8 mouse cellular contexts compared by ENCODE assay signal in the genomic region with DNA sequence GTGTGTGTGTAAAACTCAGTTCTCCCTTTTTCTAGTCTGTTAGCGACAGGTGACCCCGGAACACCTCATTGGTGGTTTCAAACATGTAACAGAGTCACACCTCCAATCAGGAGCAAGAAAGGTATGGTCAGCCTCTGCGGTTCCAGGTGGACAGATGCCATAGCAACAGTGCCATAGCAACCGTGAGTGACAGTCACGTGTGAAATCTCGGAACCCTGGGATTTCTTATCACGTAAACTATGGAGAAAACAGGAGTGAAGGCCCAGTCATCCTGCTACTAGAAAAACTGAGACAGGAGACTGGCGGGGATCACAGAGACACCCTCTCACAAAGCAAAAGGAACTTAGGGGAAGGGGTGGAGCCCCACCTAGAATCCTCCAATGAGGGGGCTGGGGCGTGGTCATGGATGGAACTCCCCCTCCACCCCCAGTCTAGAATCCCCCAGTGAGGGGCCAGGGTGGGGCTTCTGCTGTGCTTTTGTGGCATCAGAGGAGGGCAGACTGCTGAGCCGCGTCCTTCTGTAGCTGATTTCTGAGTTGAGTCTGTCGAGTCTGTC. TPM values are rescaled to one million over a fixed set of nuclear protein-coding genes. Genes with fewer than 3 reads are reported as not detected.
DNase-seq lines count a peak whose midpoint lies in the region; ATAC-seq and TF ChIP-seq lines count a peak whose summit lies in the region.

No protein-coding gene starts in this region.

- in situ Hi-C loops in CH12.LX (cut with MboI; ENCODE audit: low pct_ligation_motif_present, low pct_unique_long_range_greater_than_20kb, low sequenced_read_pairs) = loop anchor here (5.0 kb wide), 1 partner anchor 136 kb away; no protein-coding TSS in a partner anchor

- peak; percentile 74 for ATAC-seq in hindbrain, embryonic 13.5 days (ENCODE audit: low FRiP score)
- peak; percentile 88 for ATAC-seq in midbrain, postnatal 0 days (ENCODE audit: low FRiP score)

- no peaks in the 10 kb centered on the region for H3K79me2 ChIP-seq in CH12.LX (replicated peaks; ENCODE audit: control insufficient read depth, extremely low read depth, insufficient read depth, poor library complexity, severe bottlenecking)

- H3K9me3 ChIP-seq in CH12.LX (replicated peaks; ENCODE audit: low read length) = peaks cover 9% of the 10 kb centered on the region
- H3K9me3 ChIP-seq in hindbrain, embryonic 13.5 days = no peaks in the 10 kb centered on the region
- H3K9me3 ChIP-seq in midbrain, postnatal 0 days (ENCODE audit: low read length) = no peaks in the 10 kb centered on the region

- H3K27ac ChIP-seq in CH12.LX (ENCODE audit: insufficient read depth, low read depth) = no peak overlapping the region
- H3K27ac ChIP-seq in hindbrain, embryonic 13.5 days = peak overlapping the region; percentile 23; the same call in 1 of the 2 replicates
- H3K27ac ChIP-seq in midbrain, postnatal 0 days (ENCODE audit: low read depth, low read length) = peak overlapping the region; percentile 62

- TF ChIP-seq RAD21 in CH12.LX (IDR thresholded peaks at IDR 0.05; ENCODE audit: low read depth, low read length) = no peak

- H3K27me3 ChIP-seq in CH12.LX (replicated peaks) = peaks cover 27% of the 10 kb centered on the region
- H3K27me3 ChIP-seq in hindbrain, embryonic 13.5 days = peaks cover 28% of the 10 kb centered on the region
- no peaks in the 10 kb centered on the region for H3K27me3 ChIP-seq in midbrain, postnatal 0 days (ENCODE audit: insufficient read depth, low read length)

- TF ChIP-seq CTCF in CH12.LX (conservative IDR thresholded peaks at IDR 0.05 in 1 of 2, IDR thresholded peaks at IDR 0.05 in 1 of 2; ENCODE audit: low read depth in 2 of 2, low read length in 2 of 2) = no peak
- TF ChIP-seq CTCF in midbrain, postnatal 0 days (IDR thresholded peaks at IDR 0.05) = no peak

- H3K36me3 ChIP-seq in CH12.LX (replicated peaks in 1 of 2; ENCODE audit: control insufficient read depth in 1 of 2, insufficient read depth in 1 of 2, low read length in 1 of 2) = no peaks in the 10 kb centered on the region
- no peaks in the 10 kb centered on the region for H3K36me3 ChIP-seq in hindbrain, embryonic 13.5 days
- H3K36me3 ChIP-seq in midbrain, postnatal 0 days (ENCODE audit: insufficient read depth, low read length) = no peaks in the 10 kb centered on the region

- DNase-seq in 416B (ENCODE audit: low read depth) (peak; percentile 51), CH12.LX (ENCODE audit: extremely low read depth) (peak; percentile 92)
- DNase-seq in cerebellum, postnatal 25 days = peak; percentile 71 to 80
- peak; percentile 61 for DNase-seq in left cerebral cortex, postnatal 4 days
- peak; percentile 91 for DNase-seq in midbrain, postnatal 0 days (ENCODE audit: low spot score)
- DNase-seq in thymus, postnatal 0 days (ENCODE audit: low spot score) = peak; percentile 92
- no peak for DNase-seq in urinary bladder, postnatal 36 days (ENCODE audit: low spot score in 2 of 2)

- TF ChIP-seq POLR2A in CH12.LX (IDR thresholded peaks at IDR 0.05; ENCODE audit: low read depth, low read length) = peak; percentile 57

- dilution Hi-C loops in CH12.LX (cut with MboI; ENCODE audit: extremely low pct_ligation_motif_present, extremely low pct_unique_long_range_greater_than_20kb, low sequenced_read_pairs) = no loop called here

- H3K4me1 ChIP-seq in CH12.LX (ENCODE audit: control insufficient read depth in 1 of 2, insufficient read depth in 2 of 2) = peaks cover 6 to 15% of the 10 kb centered on the region in 2 experiments
- H3K4me1 ChIP-seq in hindbrain, embryonic 13.5 days (replicated peaks) = peaks cover 10% of the 10 kb centered on the region
- no peaks in the 10 kb centered on the region; the same call in 1 of the 2 replicates for H3K4me1 ChIP-seq in midbrain, postnatal 0 days (ENCODE audit: insufficient read depth, low read length)

- H3K4me3 ChIP-seq in CH12.LX (replicated peaks in 1 of 3; ENCODE audit: low read depth in 2 of 3, low read length in 2 of 3, poor library complexity in 1 of 3) = peak overlapping the region; percentile 8 to 50 (median 47)
- peak overlapping the region; percentile 20 for H3K4me3 ChIP-seq in hindbrain, embryonic 13.5 days
- H3K4me3 ChIP-seq in midbrain, postnatal 0 days (ENCODE audit: low read depth, low read length) = peak overlapping the region; percentile 10

- H3K4me2 ChIP-seq in CH12.LX (ENCODE audit: insufficient read depth, low read depth, poor library complexity, severe bottlenecking) = peak overlapping the region; percentile 27; the same call in 1 of the 2 replicates
- peak overlapping the region; percentile 38 for H3K4me2 ChIP-seq in hindbrain, embryonic 13.5 days
- peak overlapping the region; percentile 33; the same call in 1 of the 2 replicates for H3K4me2 ChIP-seq in midbrain, postnatal 0 days (ENCODE audit: low read depth, low read length, poor library complexity, severe bottlenecking)

- intact Hi-C loops in left cerebral cortex, postnatal 4 days (cut with DNase I) = no loop called here

- no peak for TF ChIP-seq EP300 in CH12.LX (IDR thresholded peaks at IDR 0.05; ENCODE audit: low read length)

- H3K9ac ChIP-seq in CH12.LX (ENCODE audit: insufficient read depth, low read depth) = no peak overlapping the region
- peak overlapping the region; percentile 46 for H3K9ac ChIP-seq in hindbrain, embryonic 13.5 days
- H3K9ac ChIP-seq in midbrain, postnatal 0 days (replicated peaks; ENCODE audit: low read length, poor library complexity, severe bottlenecking) = no peak overlapping the region

- 2% methylated on average over 12 of the region's 12 CpGs for WGBS in hindbrain, embryonic 13.5 days
- WGBS in midbrain, postnatal 0 days = 5% methylated on average over 12 of the region's 12 CpGs

TF ChIP-seq in CH12.LX, 34 proteins besides CTCF, POLR2A, EP300 and RAD21 (continues in another document):
- no peak for TF ChIP-seq TBP (conservative IDR thresholded peaks at IDR 0.05; ENCODE audit: low read depth, low read length)
- TF ChIP-seq USF1 (IDR thresholded peaks at IDR 0.05; ENCODE audit: low read depth, low read length) = peak; percentile 44
- TF ChIP-seq PAX5 (IDR thresholded peaks at IDR 0.05; ENCODE audit: low read length) = no peak
- no peak for TF ChIP-seq E2F4 (IDR thresholded peaks at IDR 0.05; ENCODE audit: insufficient replicate concordance, low read depth, low read length)
- no peak for TF ChIP-seq GABPA (IDR thresholded peaks at IDR 0.05; ENCODE audit: insufficient replicate concordance, low read depth, low read length)
- no peak for TF ChIP-seq ZC3H11A (IDR thresholded peaks at IDR 0.05; ENCODE audit: low read depth, low read length)
- TF ChIP-seq SMC3 (IDR thresholded peaks at IDR 0.05; ENCODE audit: low read depth, low read length) = no peak
- no peak for TF ChIP-seq MYC (IDR thresholded peaks at IDR 0.05; ENCODE audit: low read depth, low read length)

RNA-seq across cellular contexts. Expression of gene Plk5, which starts 15.2 kb away (rescaled TPM):
- not detected in 2 replicates for total RNA-seq in CH12.LX (2012; rRNA removed)
- total RNA-seq in CH12.LX (2014; rRNA removed) = not detected in 2 replicates
- polyA plus RNA-seq in CH12.LX (2012; ENCODE audit: insufficient read length, low read depth) = not detected in 2 replicates
- 1.2 and 1.7 TPM in 2 replicates for polyA plus RNA-seq in hindbrain, embryonic 13.5 days (2015; fragmentation: Nextera tagmentation; extraction: Ambion mirVana)
- 1 to 10 TPM; 4.2 to 6.1 TPM for total RNA-seq in left cerebral cortex, postnatal 4 days (2021)
- total RNA-seq in midbrain, postnatal 0 days (2014; rRNA removed) = 17.5 and 23.1 TPM in 2 replicates
- polyA plus RNA-seq in midbrain, postnatal 0 days (2015; fragmentation: Nextera tagmentation; extraction: Ambion mirVana) = 12.5 and 12.8 TPM in 2 replicates
- polyA plus RNA-seq in thymus, postnatal 0 days (2015; fragmentation: Nextera tagmentation; extraction: Ambion mirVana) = 0.17 and 0.21 TPM in 2 replicates

RNA-seq across cellular contexts. Expression of gene Mex3d, which starts 16.0 kb away (rescaled TPM):
- total RNA-seq in CH12.LX (2012; rRNA removed) = 8.4 and 8.5 TPM in 2 replicates
- total RNA-seq in CH12.LX (2014; rRNA removed) = 4.9 and 6.6 TPM in 2 replicates
- polyA plus RNA-seq in CH12.LX (2012; ENCODE audit: insufficient read length, low read depth) = 4.7 and 5.9 TPM in 2 replicates
- polyA plus RNA-seq in hindbrain, embryonic 13.5 days (2015; fragmentation: Nextera tagmentation; extraction: Ambion mirVana) = 14.8 and 16.5 TPM in 2 replicates
- 10 to 100 TPM; 75.5 to 80.1 TPM for total RNA-seq in left cerebral cortex, postnatal 4 days (2021)
- total RNA-seq in midbrain, postnatal 0 days (2014; rRNA removed) = 118 and 147 TPM in 2 replicates
- polyA plus RNA-seq in midbrain, postnatal 0 days (2015; fragmentation: Nextera tagmentation; extraction: Ambion mirVana) = 12.5 and 13.9 TPM in 2 replicates
- polyA plus RNA-seq in thymus, postnatal 0 days (2015; fragmentation: Nextera tagmentation; extraction: Ambion mirVana) = 3.2 and 4.7 TPM in 2 replicates

RNA-seq across cellular contexts. Expression of gene Adamtsl5, which starts 23.3 kb away (rescaled TPM):
- total RNA-seq in CH12.LX (2012; rRNA removed) (0.38 and 0.55 TPM in 2 replicates), CH12.LX (2014; rRNA removed) (0.16 and 0.27 TPM in 2 replicates)
- 0.07 and 0.16 TPM in 2 replicates for polyA plus RNA-seq in CH12.LX (2012; ENCODE audit: insufficient read length, low read depth)
- 0.42 and 0.66 TPM in 2 replicates for polyA plus RNA-seq in hindbrain, embryonic 13.5 days (2015; fragmentation: Nextera tagmentation; extraction: Ambion mirVana)
- total RNA-seq in left cerebral cortex, postnatal 4 days (2021) = under 1 TPM; 0.56 to 0.72 TPM
- 0.71 and 0.77 TPM in 2 replicates for total RNA-seq in midbrain, postnatal 0 days (2014; rRNA removed)
- polyA plus RNA-seq in midbrain, postnatal 0 days (2015; fragmentation: Nextera tagmentation; extraction: Ambion mirVana) = 0.62 and 0.71 TPM in 2 replicates
- polyA plus RNA-seq in thymus, postnatal 0 days (2015; fragmentation: Nextera tagmentation; extraction: Ambion mirVana) = 1.0 and 1.1 TPM in 2 replicates

RNA-seq across cellular contexts. Expression of gene Mbd3, which starts 27.9 kb away (rescaled TPM):
- total RNA-seq in CH12.LX (2012; rRNA removed) (61.9 and 67.0 TPM in 2 replicates), CH12.LX (2014; rRNA removed) (48.7 and 51.5 TPM in 2 replicates)
- polyA plus RNA-seq in CH12.LX (2012; ENCODE audit: insufficient read length, low read depth) = 131 and 133 TPM in 2 replicates
- 230 TPM in 2 replicates for polyA plus RNA-seq in hindbrain, embryonic 13.5 days (2015; fragmentation: Nextera tagmentation; extraction: Ambion mirVana)
- total RNA-seq in left cerebral cortex, postnatal 4 days (2021) = 100 to 1,000 TPM; 138 to 147 TPM
- 30.4 and 47.0 TPM in 2 replicates for total RNA-seq in midbrain, postnatal 0 days (2014; rRNA removed)
- 154 and 157 TPM in 2 replicates for polyA plus RNA-seq in midbrain, postnatal 0 days (2015; fragmentation: Nextera tagmentation; extraction: Ambion mirVana)
- 151 and 166 TPM in 2 replicates for polyA plus RNA-seq in thymus, postnatal 0 days (2015; fragmentation: Nextera tagmentation; extraction: Ambion mirVana)

RNA-seq across cellular contexts. Expression of gene Uqcr11, which starts 35.1 kb away (rescaled TPM):
- 466 and 529 TPM in 2 replicates for total RNA-seq in CH12.LX (2012; rRNA removed)
- total RNA-seq in CH12.LX (2014; rRNA removed) = 442 and 444 TPM in 2 replicates
- 206 and 248 TPM in 2 replicates for polyA plus RNA-seq in CH12.LX (2012; ENCODE audit: insufficient read length, low read depth)
- polyA plus RNA-seq in hindbrain, embryonic 13.5 days (2015; fragmentation: Nextera tagmentation; extraction: Ambion mirVana) = 575 and 577 TPM in 2 replicates
- total RNA-seq in left cerebral cortex, postnatal 4 days (2021) = 100 to 1,000 TPM; 282 to 286 TPM
- 295 and 379 TPM in 2 replicates for total RNA-seq in midbrain, postnatal 0 days (2014; rRNA removed)
- polyA plus RNA-seq in midbrain, postnatal 0 days (2015; fragmentation: Nextera tagmentation; extraction: Ambion mirVana) = 638 and 795 TPM in 2 replicates
- polyA plus RNA-seq in thymus, postnatal 0 days (2015; fragmentation: Nextera tagmentation; extraction: Ambion mirVana) = 635 and 689 TPM in 2 replicates

Comparison
In these comparisons a context has a peak if more than half of its experiments do, and no peak if none do; other contexts are left out.
1. DNase-seq: peak in 416B (single experiment), CH12.LX (single experiment), cerebellum, postnatal 25 days (2 of 2), left cerebral cortex, postnatal 4 days (single experiment), midbrain, postnatal 0 days (single experiment) and thymus, postnatal 0 days (single experiment); none in urinary bladder, postnatal 36 days (0 of 2).
2. Peak in every context shown above with its lines, with median percentiles within 50 percentile points of each other: H3K4me2 ChIP-seq and H3K4me3 ChIP-seq.